Mouse (Mus musculus): Measurements from ENCODE around the gene Sohlh1.
A peak's percentile ranks its signal among the peaks of the same experiment; 100 is the strongest.
"Not testable (repeated sequence)": the region's sequence is repeated elsewhere in the genome, so short reads cannot be mapped to it uniquely, and the experiment has no call there.

Gene Sohlh1

DNA sequence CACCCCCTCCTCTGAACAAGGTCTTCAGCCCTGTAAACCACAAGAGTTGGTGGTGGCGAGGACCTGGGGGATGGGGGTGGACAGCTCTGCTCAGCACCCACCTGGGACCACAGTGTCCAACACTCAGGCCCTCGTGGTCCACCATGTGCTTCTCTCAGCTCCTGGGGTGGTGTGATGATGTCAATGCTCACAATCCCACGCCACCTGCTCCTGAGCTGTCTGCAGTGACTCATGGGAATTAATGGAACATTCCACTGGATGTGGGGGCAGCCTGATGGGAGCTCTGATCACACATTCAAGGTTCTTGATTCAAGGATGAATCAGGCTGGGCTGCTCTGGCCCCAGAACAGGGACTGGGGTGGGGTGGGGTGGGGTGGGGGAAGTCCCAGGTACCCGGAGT is 4.9 kb downstream of the Sohlh1 start:
- no peak for DNase-seq (ENCODE audit: low read depth, low spot score)

DNA sequence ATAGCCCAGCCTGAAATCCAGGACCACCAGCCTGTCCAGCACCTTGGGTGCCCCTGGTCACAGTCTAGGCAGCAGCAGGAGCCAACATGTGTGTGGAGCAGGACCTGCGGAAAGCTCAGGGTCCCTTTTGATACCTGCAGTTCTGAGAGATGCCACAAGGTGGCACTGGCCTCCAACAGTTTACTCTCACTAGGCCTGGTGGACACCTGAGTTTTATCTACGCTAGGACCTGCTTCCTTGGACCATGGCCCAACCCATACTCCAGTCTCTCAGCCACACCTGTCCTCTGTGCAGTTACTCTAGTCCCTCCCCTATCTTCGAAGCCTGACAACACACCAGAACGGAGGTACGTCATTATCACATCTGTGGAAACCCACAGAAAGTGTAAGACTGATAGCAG is 10.8 kb downstream of the Sohlh1 start:
- DNase-seq (ENCODE audit: low read depth, low spot score): peak; percentile 61

DNA sequence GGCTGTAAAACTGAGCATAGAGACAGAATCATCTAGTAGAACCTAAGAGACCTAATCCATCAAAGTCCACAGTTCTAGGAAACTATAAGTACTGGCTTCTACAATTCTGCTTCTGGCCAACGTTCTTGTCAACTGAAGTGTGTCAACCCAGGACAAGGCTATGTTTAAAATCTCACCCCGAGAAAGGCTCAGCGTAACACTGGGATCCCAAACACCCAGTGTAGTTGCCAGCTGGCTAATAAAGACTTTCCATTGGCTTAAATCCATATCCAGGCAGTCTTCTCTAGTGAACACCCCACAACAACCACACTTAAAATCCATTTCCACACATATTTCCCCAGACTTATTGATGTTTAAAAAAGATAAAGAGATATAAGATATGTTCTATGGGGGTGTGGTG is 16.3 kb downstream of the Sohlh1 start:
- DNase-seq (ENCODE audit: low read depth, low spot score): no peak

GRCm38 (mm10) chr2:25828344-25828947 is 18.6 kb downstream of the Sohlh1 start:
- DNase-seq (ENCODE audit: low read depth, low spot score): no peak

- no peak for DNase-seq (ENCODE audit: low read depth, low spot score)
Measured at GRCm38 (mm10) chr2:25824751-25825150, 22.3 kb downstream of the Sohlh1 start.

DNA sequence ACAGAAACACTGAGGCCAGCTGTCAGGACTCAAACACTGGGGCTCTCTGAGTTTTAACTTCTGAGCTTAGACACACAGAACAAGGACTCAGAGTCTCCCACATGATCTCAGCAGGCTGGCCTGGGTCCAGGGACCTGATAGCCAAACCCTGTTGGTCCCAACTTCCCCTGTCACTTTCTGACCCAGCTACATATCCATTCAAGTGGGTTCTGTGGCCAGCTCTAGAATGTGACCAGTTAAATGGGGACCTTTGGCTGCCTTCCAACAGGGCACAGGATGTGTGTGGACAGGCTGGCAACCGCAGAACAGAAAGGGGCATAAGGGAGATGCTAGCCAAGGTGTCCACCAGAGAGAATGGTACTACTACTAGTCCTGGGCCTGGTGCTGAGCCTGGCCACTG is 24.2 kb downstream of the Sohlh1 start, which contains the start of gene Lcn9:
TSS of gene Lcn9 (plus strand) at position 348 of the 400 bp plus-strand sequence.
- DNase-seq (ENCODE audit: low read depth, low spot score): no peak

DNA sequence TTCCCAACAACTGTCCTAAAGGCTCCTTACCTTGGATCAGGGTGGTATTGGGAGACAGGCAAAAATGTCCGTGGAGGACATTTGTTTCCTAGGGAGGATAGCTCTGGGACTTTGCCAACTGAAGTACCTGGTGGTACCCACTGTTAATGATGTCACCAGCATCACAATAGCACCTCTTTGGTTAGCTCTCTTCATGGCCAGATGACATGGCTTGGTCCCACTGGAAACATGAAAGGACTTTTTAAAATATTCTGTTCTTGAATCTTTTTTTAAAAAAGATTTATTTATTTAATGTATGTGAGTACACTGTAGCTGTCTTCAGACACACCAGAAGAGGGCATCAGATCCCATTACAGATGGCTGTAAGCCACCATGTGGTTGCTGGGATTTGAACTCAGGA is 31.3 kb downstream of the Sohlh1 start, which contains the start of gene Glt6d1:
TSS of gene Glt6d1 (minus strand) at position 101 of the 400 bp plus-strand sequence.
- not testable (repeated sequence) for DNase-seq (ENCODE audit: low read depth, low spot score)

- no peak for DNase-seq (ENCODE audit: low read depth, low spot score)
Measured at GRCm38 (mm10) chr2:25813364-25813763, 33.7 kb downstream of the Sohlh1 start.

DNA sequence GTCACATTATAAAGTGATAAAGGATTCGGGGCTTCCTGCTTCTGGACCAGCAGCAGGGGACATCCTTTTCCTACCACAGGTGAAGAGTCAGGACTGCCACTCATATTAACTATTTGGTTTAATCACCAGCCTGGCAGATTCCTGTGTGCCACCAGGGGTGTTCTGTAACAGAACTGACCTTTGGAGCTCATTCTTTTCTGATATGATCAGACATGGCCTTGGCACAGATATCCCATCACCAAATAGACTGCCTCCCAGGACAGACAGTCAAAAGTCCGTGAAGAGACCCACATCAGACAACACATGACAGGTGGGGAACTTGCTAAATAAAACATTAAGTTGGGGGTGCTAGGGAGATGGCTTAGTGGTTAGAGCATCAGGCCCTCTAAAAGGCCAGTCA is 35.3 kb downstream of the Sohlh1 start:
- DNase-seq (ENCODE audit: low read depth, low spot score): no peak

DNA sequence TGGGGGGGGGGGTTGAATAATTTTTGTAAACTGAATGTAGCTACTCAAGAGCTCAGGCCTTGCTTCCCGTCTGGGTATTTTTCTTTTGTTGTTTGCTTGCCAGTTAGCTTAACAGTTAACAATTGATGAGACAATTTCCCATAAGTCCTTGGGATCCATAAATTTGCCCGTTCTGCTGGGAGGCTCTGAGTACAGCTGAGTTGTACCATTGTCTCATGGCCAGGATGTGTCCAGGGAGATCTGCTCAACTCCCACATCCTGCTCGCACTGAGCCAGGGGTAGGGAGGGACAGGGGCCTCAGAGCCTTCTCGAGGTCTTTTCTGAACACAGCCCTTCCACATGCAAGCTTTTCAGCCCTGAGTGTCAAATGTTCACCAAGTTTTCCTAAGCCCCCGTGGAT is 49.0 kb downstream of the Sohlh1 start:
- no peak for DNase-seq (ENCODE audit: low read depth, low spot score)

GRCm38 (mm10) chr2:25797635-25798034 is 49.4 kb downstream of the Sohlh1 start:
- DNase-seq (ENCODE audit: low read depth, low spot score): no peak

All from embryo, embryonic 11.5 days (tissue).